Mouse (Mus musculus): ENCODE measurements around the gene Fam71b. TPM values are rescaled to one million over a fixed set of nuclear protein-coding genes. Genes with fewer than 3 reads are reported as not detected.

Fam71b gene
- polyA plus RNA-seq, 1 experiment: not detected

- peaks cover 50% of the 10 kb centered on the region for H3K4me1 ChIP-seq (ENCODE audit: control insufficient read depth)
- TF ChIP-seq TAL1 (IDR thresholded peaks at IDR 0.05; ENCODE audit: low read length) (no peak), GATA1 (IDR thresholded peaks at IDR 0.05; ENCODE audit: low read length) (no peak)
- H3K9me3 ChIP-seq (ENCODE audit: control insufficient read depth, low read length): no peaks in the 10 kb centered on the region
- H3K27me3 ChIP-seq (ENCODE audit: control insufficient read depth): no peaks in the 10 kb centered on the region
- H3K36me3 ChIP-seq (ENCODE audit: control insufficient read depth): peaks cover 22% of the 10 kb centered on the region
- H3K4me3 ChIP-seq (replicated peaks): peak overlapping the region; percentile 73
Measured at GRCm38 (mm10) chr11:46435363-46435762, 39.0 kb downstream of the Fam71b start.

GRCm38 (mm10) chr11:46436760-46437458 lies 40.5 kb downstream of the Fam71b start, which contains the start of gene Med7:
Gene Med7, plus strand, starts transcription at chr11:46436925.
- TF ChIP-seq TAL1 (IDR thresholded peaks at IDR 0.05; ENCODE audit: low read length): no peak
- TF ChIP-seq GATA1 (IDR thresholded peaks at IDR 0.05; ENCODE audit: low read length): no peak
- Histone ChIP-seq H3K4me3 (replicated peaks) (peak within 1 kb of the TSS; percentile 73), H3K27me3 (ENCODE audit: control insufficient read depth) (no peaks in the 10 kb centered on the region), H3K4me1 (ENCODE audit: control insufficient read depth) (peaks cover 61% of the 10 kb centered on the region), H3K36me3 (ENCODE audit: control insufficient read depth) (peaks cover 38% of the 10 kb centered on the region), H3K9me3 (ENCODE audit: control insufficient read depth, low read length) (no peaks in the 10 kb centered on the region)

GRCm38 (mm10) chr11:46437459-46438000 lies 41.2 kb downstream of the Fam71b start:
- Histone ChIP-seq H3K9me3 (ENCODE audit: control insufficient read depth, low read length) (no peaks in the 10 kb centered on the region), H3K27me3 (ENCODE audit: control insufficient read depth) (no peaks in the 10 kb centered on the region), H3K36me3 (ENCODE audit: control insufficient read depth) (peaks cover 44% of the 10 kb centered on the region), H3K4me3 (replicated peaks) (peak overlapping the region; percentile 73), H3K4me1 (ENCODE audit: control insufficient read depth) (peaks cover 67% of the 10 kb centered on the region)
- TF ChIP-seq GATA1 (IDR thresholded peaks at IDR 0.05; ENCODE audit: low read length) (no peak), TAL1 (IDR thresholded peaks at IDR 0.05; ENCODE audit: low read length) (no peak)

- TF ChIP-seq GATA1 (IDR thresholded peaks at IDR 0.05; ENCODE audit: low read length) (no peak), TAL1 (IDR thresholded peaks at IDR 0.05; ENCODE audit: low read length) (no peak)
- peak overlapping the region; percentile 73 for H3K4me3 ChIP-seq (replicated peaks)
- peaks cover 59% of the 10 kb centered on the region for H3K36me3 ChIP-seq (ENCODE audit: control insufficient read depth)
- peaks cover 80% of the 10 kb centered on the region for H3K4me1 ChIP-seq (ENCODE audit: control insufficient read depth)
- no peaks in the 10 kb centered on the region for H3K9me3 ChIP-seq (ENCODE audit: control insufficient read depth, low read length)
- H3K27me3 ChIP-seq (ENCODE audit: control insufficient read depth): no peaks in the 10 kb centered on the region
Measured at GRCm38 (mm10) chr11:46439005-46439543, 42.7 kb downstream of the Fam71b start.

- peaks cover 72% of the 10 kb centered on the region for H3K36me3 ChIP-seq (ENCODE audit: control insufficient read depth)
- TF ChIP-seq GATA1 (IDR thresholded peaks at IDR 0.05; ENCODE audit: low read length) (no peak), TAL1 (IDR thresholded peaks at IDR 0.05; ENCODE audit: low read length) (peak; percentile 56)
Measured at GRCm38 (mm10) chr11:46441774-46442173, 45.4 kb downstream of the Fam71b start.

GRCm38 (mm10) chr11:46443152-46443551 lies 46.8 kb downstream of the Fam71b start:
- no peak for TF ChIP-seq GATA1 (IDR thresholded peaks at IDR 0.05; ENCODE audit: low read length)
- TF ChIP-seq TAL1 (IDR thresholded peaks at IDR 0.05; ENCODE audit: low read length): no peak
- H3K4me3 ChIP-seq (replicated peaks): no peak overlapping the region
- H3K36me3 ChIP-seq (ENCODE audit: control insufficient read depth): peaks cover 75% of the 10 kb centered on the region
- peaks cover 60% of the 10 kb centered on the region for H3K4me1 ChIP-seq (ENCODE audit: control insufficient read depth)
- no peaks in the 10 kb centered on the region for H3K9me3 ChIP-seq (ENCODE audit: control insufficient read depth, low read length)
- no peaks in the 10 kb centered on the region for H3K27me3 ChIP-seq (ENCODE audit: control insufficient read depth)

More at GRCm38 (mm10) chr11:46441774-46442173, 45.4 kb downstream of the Fam71b start:
- H3K9me3 ChIP-seq (ENCODE audit: control insufficient read depth, low read length): no peaks in the 10 kb centered on the region
- peak overlapping the region; percentile 24 for H3K4me3 ChIP-seq (replicated peaks)
- H3K4me1 ChIP-seq (ENCODE audit: control insufficient read depth): peaks cover 59% of the 10 kb centered on the region
- H3K27me3 ChIP-seq (ENCODE audit: control insufficient read depth): no peaks in the 10 kb centered on the region

GRCm38 (mm10) chr11:46443979-46444378 lies 47.6 kb downstream of the Fam71b start:
- Histone ChIP-seq H3K4me3 (replicated peaks) (no peak overlapping the region), H3K27me3 (ENCODE audit: control insufficient read depth) (no peaks in the 10 kb centered on the region), H3K4me1 (ENCODE audit: control insufficient read depth) (peaks cover 52% of the 10 kb centered on the region), H3K36me3 (ENCODE audit: control insufficient read depth) (peaks cover 67% of the 10 kb centered on the region), H3K9me3 (ENCODE audit: control insufficient read depth, low read length) (no peaks in the 10 kb centered on the region)
- TF ChIP-seq GATA1 (IDR thresholded peaks at IDR 0.05; ENCODE audit: low read length) (no peak), TAL1 (IDR thresholded peaks at IDR 0.05; ENCODE audit: low read length) (no peak)

GRCm38 (mm10) chr11:46446150-46446549 lies 49.8 kb downstream of the Fam71b start:
- Histone ChIP-seq H3K36me3 (ENCODE audit: control insufficient read depth) (peaks cover 45% of the 10 kb centered on the region), H3K4me3 (replicated peaks) (no peak overlapping the region), H3K9me3 (ENCODE audit: control insufficient read depth, low read length) (no peaks in the 10 kb centered on the region), H3K4me1 (ENCODE audit: control insufficient read depth) (peaks cover 30% of the 10 kb centered on the region), H3K27me3 (ENCODE audit: control insufficient read depth) (no peaks in the 10 kb centered on the region)
- no peak for TF ChIP-seq GATA1 (IDR thresholded peaks at IDR 0.05; ENCODE audit: low read length)
- no peak for TF ChIP-seq TAL1 (IDR thresholded peaks at IDR 0.05; ENCODE audit: low read length)
